Mouse (Mus musculus): ENCODE data around the gene Rab3a. TPM values are rescaled to one million over a fixed set of nuclear protein-coding genes. Genes with fewer than 3 reads are reported as not detected.
A peak's percentile ranks its signal among the peaks of the same experiment; 100 is the strongest.

Rab3a gene
- total RNA-seq, 2 experiments from 2014 or later = 49.7 to 57.6 TPM

DNA sequence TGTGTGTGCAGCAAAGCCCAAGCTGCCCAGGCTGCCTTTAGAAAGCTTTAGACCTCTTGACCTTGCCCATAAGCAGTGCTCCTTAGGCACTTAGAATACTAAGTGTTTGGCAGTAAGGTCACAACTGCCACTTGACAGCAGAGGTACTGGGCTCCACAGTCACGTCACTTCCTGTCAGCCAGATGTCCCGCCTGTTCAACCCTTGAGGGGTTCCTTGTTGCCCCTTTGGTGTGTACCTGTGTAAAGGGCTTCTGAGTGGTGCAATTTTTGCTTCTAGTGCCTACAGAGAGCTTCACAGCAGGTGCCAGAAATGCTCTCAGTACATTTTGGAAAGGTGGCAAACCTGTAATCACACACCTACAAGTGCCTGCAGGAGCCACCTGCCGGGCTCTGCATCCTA is 16.3 kb upstream of the Rab3a start:
- intact Hi-C loops (cut with DNase I) = no loop called here
- DNase-seq (ENCODE audit: low spot score) = no peak

DNA sequence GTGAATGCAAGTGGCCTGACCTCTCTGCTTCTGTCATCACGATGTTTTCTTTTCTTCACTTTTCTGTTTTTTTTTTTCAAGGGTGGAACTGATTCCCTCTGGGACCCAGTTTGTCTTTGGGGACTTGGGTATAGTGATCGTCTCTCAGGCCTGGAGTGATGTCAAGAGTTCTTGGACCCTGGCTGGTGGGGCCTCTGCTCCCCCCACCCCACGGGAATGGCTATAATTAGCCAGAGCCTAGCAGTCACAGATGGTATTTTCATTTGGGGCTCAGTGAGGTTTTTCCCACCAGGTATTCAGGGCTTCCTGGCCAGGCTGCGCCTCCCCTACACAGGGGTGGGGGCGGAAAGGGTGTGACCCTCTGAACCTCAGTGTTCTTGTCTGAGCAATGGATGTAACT is 12.8 kb upstream of the Rab3a start:
- no peak for DNase-seq (ENCODE audit: low spot score)
- intact Hi-C loops (cut with DNase I) = no loop called here

DNA sequence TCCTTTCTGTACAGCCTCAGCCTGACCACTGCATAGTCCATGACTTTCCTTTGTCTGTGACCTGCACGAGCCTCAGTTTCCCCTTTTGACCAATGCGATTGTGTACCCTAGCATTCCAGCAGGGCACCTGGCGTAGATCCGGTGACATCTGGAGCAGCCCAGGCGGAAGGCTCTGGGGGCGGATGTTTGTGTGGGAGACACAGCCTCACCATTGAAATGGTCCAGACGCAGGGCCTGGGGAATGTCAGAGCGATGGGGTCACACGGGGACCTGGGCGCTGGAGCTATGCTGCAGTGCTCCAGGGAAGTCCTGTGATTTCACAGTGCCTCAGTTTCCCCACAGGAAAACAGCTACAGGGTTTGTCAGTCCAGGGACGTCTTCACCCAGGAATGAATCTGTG is 12.3 kb upstream of the Rab3a start:
- DNase-seq (ENCODE audit: low spot score) = no peak
- intact Hi-C loops (cut with DNase I) = no loop called here

DNA sequence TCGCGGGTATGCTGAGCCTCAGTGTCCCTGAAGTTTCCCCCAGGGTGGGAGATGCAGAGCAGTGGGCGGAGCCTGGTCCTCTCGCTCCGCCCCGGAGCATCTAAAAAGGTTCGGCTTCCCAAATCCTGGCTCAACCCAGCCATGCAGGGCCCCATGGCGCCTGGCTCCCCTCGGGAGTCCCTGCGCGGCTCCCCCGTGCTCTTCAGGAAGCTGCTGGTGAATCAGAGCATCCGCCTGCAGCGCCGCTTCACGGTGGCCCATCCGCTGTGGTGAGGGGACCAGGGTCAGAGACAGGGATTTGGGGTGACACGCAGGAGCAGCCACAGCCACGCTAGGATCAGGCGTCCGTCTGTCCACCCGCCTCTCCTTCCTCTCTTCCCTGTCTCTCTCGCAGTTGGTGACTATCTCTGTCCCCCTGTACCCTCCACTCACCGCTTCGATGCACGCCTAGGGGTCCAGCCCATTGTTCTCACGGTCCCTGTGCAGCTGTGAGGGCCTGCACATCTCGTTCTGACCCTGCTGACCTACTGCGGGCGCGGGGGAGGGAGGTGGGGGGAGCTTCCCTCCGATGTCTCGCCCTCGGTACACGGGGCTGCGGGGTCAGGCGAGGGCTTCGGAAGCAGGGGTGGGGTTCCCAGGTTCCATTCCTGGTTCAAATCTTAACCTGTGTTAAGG is 11.4 kb upstream of the Rab3a start:
- no peak for DNase-seq (ENCODE audit: low spot score)
- intact Hi-C loops (cut with DNase I) = no loop called here

DNA sequence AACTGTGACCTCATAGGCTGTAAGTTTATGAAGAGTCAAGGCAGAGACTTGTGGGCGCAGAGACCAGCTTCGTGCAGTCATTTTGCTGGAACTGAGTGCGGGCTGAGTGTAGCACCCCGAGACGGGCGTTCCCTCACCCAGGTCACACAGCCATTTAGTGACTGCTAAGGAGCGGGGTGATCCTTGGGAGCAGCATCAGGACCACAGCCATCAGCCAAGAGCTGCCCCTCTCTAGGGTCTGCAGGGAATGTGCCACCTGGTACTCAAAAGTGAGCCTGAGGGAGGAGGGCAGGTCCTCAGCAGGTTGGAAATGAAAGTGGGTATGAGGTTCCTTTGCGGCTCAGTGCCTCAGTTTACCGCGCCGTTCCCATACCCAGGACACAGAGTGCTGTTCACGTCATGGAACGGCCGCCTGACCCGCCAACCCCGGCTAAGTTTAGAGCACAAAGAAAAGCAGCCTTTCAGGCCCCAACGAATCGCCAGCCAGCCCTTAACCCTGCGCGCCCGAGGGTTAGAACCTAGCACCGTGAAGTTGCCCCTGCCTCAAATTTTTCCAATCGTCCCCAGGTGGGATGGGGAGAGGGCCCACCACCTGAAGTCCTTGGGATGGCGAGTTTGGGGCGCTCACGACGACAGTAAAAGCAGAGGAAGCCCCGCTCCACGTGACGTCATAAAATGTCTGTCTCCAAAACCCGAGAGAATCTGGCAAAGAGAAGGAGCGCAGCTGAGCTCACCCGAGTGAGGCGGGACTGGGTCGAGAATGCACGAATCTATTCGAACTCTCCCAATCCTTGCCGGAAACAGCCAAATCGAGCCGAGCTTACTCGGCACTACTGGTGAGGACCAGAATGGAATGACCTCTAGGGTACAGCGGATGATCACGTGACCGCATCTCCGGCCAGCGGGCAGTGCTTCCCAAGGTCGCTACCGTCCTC is 10.6 kb upstream of the Rab3a start:
- intact Hi-C loops (cut with DNase I) = no loop called here
- DNase-seq (ENCODE audit: low spot score) = peak; percentile 71

DNA sequence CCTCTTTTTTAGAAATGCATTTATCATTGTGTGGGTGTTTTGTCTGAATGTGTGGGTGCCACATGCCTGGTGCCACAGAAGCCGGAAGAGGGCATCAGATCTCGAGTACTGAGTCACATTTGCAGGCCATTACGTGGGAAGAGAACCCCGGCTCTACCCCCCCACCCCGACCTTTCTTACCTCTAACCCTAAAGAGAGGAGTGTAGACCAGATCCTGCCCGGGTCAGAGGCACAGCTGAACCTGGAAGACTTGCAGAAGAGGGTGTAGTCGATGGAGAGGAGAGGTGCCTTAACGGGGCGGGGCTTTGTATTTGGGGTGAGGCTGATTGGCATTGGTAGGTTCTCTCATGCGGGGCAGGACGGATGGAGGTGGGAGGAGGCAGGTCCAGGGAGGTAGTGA is 9.7 kb upstream of the Rab3a start:
- intact Hi-C loops (cut with DNase I) = no loop called here
- no peak for DNase-seq (ENCODE audit: low spot score)

DNA sequence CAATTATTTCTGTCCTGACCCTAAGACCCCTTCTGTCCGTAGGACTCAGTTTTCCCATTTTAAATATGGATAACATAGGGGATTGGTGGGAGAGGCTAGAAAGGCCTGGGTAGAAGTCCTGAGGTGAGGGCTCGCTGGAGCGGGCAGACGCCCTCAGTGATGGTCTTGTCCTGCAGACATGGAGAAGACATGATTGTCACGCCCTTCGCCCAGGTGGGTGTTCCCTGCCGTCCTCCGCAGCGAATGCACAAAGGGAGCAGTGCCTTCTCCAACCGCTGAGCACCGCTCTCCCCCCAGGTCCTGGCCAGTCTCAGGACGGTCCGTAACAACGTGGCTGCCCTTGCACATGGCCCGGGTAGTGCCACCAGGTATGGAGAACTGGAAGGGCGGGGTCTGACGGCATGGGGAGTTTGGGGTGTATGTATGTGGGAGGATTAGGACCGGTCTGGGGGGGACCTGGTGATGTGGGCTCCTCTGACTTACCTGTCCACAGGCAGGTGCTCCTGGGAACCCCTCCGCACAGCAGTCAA is 8.7 kb upstream of the Rab3a start:
- intact Hi-C loops (cut with DNase I) = no loop called here
- DNase-seq (ENCODE audit: low spot score) = no peak

DNA sequence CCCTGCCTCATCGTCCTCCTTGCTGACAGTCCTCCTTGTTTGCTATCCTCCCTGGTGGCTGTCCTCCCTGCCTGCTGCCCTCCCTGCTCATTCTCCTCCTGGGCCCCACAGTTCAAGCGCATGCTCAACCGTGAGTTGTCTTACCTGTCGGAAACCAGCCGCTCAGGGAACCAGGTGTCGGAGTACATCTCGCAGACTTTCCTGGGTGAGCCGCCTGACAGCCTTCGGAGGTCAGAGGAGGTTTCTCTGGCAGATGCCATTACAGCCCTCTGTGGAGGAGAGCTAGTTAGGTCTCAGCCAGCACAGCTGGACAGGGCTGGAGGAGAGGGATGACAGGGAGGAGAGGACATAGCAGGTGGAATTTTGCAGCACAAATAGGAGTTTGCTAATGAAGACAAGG is 7.8 kb upstream of the Rab3a start:
- peak; percentile 1 for DNase-seq (ENCODE audit: low spot score)
- intact Hi-C loops (cut with DNase I) = no loop called here

DNA sequence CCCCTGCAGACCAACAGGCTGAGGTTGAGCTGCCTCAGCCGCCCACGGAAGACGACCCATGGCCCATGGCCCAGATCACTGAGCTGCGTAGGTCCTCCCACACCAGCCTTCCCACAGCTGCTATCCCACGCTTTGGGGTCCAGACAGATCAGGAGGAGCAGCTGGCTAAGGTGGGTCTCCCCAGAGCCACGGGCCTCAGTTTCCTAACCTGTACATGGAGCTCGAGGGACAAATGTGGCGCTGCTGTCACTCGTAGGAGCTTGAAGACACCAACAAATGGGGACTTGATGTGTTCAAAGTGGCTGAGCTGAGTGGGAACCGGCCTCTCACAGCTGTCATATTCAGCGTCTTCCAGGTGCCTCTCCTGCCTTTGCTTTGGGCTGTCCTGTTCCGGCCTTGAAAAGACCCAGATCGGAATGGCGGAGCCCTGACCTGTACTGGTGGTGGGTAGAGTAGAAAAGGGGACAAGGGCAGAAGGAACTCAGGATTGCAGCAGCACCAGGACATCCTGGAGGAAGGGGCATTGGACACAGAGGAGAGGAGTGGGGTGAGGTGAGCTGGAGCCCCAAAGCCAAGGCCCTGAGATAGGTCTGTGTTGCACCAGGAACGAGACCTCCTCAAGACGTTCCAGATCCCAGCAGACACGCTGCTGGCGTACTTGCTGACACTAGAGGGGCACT is 7.1 kb upstream of the Rab3a start:
- intact Hi-C loops (cut with DNase I) = no loop called here
- no peak for DNase-seq (ENCODE audit: low spot score)

DNA sequence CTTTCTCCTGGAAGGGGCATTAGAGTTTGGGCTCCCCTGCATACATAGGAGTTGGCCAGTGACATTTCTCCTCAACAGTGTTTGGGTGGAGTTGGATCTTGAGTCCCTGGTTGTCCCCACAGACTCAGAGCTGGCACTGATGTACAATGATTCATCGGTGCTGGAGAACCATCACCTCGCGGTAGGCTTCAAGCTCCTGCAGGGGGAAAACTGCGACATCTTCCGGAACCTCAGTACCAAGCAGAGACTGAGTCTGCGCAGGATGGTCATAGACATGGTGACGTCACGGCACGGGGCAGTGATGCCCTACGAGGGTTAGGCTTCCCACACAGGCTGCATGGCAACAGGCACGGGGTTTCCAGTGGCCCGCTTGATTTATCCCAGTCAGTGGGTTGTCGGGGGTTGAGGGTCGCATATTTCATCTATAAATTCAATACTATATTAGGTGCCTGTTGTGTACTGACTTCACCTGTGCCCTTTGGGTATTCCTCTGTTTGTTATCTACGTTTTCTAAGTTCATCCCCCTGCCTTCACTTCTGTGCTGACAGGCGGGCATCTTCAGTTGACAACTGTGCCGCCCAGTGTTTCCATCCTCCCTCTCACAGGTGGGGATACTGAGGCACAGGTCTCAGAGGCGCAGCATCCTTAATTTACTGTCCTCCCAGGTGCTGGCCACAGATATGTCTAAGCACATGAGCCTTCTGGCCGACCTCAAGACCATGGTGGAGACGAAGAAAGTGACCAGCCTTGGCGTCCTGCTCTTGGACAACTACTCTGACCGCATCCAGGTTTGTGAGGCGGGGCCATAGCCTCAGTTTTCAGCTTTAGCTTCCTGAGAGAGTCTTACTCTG is 6.0 kb upstream of the Rab3a start:
- DNase-seq (ENCODE audit: low spot score) = peak; percentile 3
- intact Hi-C loops (cut with DNase I) = no loop called here

DNA sequence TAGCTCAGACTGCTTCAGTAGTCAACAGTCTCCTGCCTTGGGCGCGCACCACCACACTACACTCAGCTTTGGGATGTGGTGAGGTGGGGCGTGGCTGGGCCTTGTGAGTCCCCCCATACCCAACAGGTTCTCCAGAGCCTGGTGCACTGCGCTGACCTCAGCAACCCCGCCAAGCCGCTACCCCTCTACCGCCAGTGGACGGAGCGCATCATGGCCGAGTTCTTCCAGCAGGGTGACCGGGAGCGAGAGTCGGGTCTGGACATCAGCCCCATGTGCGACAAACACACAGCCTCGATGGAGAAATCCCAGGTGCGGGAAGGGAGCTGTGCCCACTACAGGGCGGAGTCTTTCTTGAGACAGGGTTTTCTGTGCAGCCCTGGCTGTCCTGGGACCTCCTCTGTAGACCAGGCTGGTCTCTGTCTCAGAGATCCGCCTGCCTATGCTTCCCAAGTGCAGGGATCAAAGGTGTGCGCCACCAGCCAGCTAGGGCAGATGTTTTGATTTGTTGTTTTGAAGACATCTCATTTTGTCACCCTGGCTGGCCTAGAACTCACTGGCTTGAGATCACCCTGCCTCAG is 5.3 kb upstream of the Rab3a start:
- intact Hi-C loops (cut with DNase I) = no loop called here
- DNase-seq (ENCODE audit: low spot score) = no peak

DNA sequence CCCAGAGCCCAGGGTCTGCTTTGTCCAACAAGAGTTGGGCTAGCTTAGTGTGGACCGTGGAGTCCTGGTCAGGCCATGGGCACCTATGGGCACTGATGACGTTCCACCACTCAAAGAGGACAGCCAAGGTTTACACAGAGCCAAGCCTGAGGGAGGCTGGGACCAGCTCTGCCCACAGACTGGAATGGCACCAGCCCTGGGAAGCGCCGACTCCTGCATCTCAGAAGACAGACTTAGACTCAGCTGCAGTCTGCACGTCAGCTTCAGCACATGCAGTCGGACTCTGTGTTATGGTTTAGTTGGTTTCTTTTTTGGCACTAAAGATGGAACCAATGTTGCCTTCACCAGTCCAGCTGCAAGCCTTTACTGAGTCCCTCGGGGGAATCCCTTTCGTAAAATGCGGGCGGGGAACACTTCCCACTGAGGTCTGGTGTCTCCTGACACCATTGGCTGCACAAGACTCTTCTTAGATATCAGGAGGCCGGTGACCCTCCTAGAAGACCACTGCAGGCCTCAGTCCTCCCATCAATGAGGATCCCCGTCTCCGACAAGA is 4.3 kb upstream of the Rab3a start:
- intact Hi-C loops (cut with DNase I) = no loop called here
- DNase-seq (ENCODE audit: low spot score) = peak; percentile 16

DNA sequence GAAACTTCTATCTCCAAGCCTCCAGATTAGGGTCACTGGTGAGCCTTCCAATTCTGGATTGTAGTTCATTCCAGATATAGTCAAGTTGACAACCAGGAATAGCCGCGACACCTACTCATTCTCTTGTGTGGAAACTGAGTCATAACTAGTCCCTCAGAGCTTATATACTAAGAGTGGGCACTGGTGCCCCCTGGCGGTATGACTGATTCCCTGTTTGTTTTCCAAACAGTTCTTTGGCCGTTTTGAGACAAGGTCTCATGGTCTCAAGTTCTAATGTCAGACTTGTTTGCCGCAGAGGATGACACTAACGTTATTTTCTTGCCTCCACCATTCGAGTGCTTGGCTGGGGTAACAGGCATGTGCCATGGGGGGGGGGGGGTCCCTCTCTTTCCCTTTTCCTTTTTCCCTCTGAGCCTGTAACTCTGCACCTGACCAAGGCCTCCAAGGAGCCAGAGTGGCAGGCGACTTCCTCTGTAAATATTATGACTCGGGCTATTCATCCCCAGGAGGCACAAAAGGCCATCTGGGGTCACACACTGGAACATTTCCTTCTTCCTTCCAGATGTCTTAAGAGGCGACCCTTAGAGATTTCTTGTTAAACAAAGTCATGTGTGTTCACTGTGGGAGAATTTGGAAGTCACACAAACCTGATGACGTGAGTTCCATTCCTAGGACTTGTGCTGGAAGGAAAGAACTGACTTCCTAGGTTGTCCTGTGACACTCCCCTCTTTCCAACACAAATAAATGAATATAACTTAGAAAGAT is 2.3 kb upstream of the Rab3a start:
- intact Hi-C loops (cut with DNase I) = loop anchor here (1.0 kb wide), 1 partner anchor 31 kb away; no protein-coding TSS in a partner anchor
- peak; percentile 79 for DNase-seq (ENCODE audit: low spot score)

DNA sequence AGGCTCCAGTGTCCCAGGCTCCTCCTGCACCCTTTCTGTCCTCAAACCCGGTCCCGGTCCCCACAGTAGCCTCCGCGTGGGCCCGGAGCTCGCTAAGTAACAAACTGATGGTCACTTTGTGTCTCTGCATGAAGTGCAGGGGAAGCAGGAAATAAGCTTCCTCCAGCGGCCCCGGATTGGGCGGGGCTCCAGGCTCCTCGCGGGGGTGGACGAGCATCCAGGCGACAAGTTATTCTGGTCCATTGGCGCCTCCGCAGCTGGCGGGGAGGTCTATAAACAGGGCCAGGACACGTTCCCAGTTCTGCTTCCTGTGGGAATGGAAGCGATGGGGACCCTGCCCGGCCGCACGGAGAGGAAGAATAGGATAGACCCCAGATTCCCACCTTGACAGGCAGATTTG is 1.3 kb upstream of the Rab3a start:
- peak; percentile 93 for DNase-seq (ENCODE audit: low spot score)
- intact Hi-C loops (cut with DNase I) = no loop called here

DNA sequence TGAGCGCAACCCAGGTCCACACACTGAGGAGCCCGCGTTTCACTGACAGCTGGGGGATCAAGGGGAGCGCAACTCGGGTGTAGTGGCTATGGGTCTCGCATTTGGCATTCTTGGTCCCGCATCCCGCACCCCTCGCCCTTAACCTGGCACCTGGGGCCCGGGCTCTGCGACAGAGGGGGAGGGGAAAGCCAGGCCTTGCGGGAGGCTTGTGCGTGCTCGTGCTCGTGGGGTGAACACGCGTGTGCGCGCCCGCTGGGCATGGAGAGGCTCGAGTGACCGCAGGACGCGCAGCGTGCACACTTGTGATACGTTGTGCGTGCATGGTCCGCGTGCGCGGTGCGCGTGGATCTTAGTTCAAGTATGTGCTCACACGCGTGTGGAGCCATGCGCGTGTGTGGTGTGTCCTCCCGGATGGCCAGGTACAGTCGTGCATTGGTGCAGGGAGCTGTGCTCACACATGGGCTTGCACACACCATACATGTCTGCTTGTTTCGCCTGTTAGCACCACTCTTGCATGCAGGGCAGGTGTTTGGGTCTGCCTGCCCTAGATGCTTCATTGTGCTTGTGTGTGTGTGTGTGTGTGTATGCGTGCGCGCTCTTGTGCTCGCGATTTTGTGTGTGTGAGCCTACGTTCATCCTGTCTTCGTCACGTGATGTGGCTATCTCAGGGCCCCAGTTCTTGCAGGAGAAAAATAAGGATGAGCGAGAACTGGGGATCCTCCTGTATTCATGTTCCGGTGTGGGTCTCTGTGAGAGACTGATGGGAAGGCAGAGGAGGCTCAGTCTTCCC is 587 bp downstream of the Rab3a start:
- DNase-seq (ENCODE audit: low spot score) = no peak
- intact Hi-C loops (cut with DNase I) = loop anchor here (5.0 kb wide), 1 partner anchor 143 kb away; no protein-coding TSS in a partner anchor

DNA sequence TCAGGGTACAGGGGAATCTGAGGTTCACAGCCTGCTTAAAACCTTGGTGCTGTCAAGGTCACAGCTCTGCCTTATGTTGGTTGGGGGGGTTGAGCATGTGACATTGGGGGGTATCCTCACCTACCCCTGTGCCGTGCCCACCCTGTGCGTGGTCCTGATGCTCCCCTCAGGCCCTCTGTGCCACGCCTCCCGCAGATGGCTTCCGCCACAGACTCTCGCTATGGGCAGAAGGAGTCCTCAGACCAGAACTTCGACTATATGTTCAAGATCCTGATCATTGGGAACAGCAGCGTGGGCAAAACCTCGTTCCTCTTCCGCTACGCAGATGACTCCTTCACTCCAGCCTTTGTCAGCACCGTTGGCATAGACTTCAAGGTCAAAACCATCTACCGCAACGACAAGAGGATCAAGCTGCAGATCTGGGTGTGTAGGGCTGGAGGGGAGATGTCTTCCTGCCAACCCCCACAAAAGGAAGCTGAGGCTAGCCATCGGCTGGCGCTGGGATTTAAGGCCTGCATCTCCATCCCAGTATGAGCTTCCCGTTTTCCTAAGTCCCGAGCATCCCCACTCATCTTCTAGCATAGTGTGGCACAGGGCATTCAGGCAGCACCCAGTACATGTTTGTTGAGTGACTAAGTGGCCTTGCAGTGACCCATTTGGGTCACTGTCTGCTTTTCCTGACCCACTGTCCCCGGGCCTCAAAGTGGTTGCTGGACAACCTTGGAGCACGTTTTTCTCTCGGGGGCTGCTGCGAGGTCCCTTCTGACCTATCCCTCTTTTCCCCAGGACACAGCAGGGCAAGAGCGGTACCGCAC is 1.4 kb downstream of the Rab3a start:
- no peak for DNase-seq (ENCODE audit: low spot score)
- intact Hi-C loops (cut with DNase I) = loop anchor here (5.0 kb wide), 1 partner anchor 144 kb away; no protein-coding TSS in a partner anchor

Measured in heart, postnatal 25 days (tissue).